ENCODE assay signal across 8 mouse cellular contexts in genomic region chr12:108274661-108275507, GRCm38 (mm10). TPM values are rescaled to one million over a fixed set of nuclear protein-coding genes. Genes with fewer than 3 reads are reported as not detected.
A peak's percentile ranks its signal among the peaks of the same experiment; 100 is the strongest.
DNase-seq lines count a peak whose midpoint lies in the region; ATAC-seq and TF ChIP-seq lines count a peak whose summit lies in the region.

Gene Ccdc85c, minus strand, starts transcription at chr12:108275425.

- under 1% methylated on average over 117 of the region's 120 CpGs for WGBS in lung, adult 2 months
- under 1% methylated on average over 118 of the region's 120 CpGs for WGBS in forebrain, embryonic 10.5 days
- WGBS in macrophage (ENCODE audit: missing documents) = 2% methylated on average over 89 of the region's 120 CpGs
- under 1% methylated on average over 113 of the region's 120 CpGs for WGBS in stomach, embryonic 15.5 days

- peaks cover 16% of the 10 kb centered on the region for H3K4me1 ChIP-seq in lung, adult 2 months (ENCODE audit: control insufficient read depth, insufficient read depth, low read length)
- peaks cover 94% of the 10 kb centered on the region for H3K4me1 ChIP-seq in forebrain, embryonic 10.5 days
- H3K4me1 ChIP-seq in stomach, embryonic 15.5 days = peaks cover 64% of the 10 kb centered on the region

- DNase-seq in lung, adult 2 months = peak; percentile 57
- no peak for DNase-seq in lung, postnatal 25 days (ENCODE audit: low spot score)
- DNase-seq in adrenal gland, postnatal 4 days (ENCODE audit: low spot score in 2 of 2) = no peak
- DNase-seq in forebrain, embryonic 10.5 days (ENCODE audit: extremely low spot score, low spot score) = peak; percentile 66
- DNase-seq in heart, postnatal 10 days = peak; percentile 65
- DNase-seq in left cerebral cortex, adult 2 months (ENCODE audit: extremely low spot score in 1 of 2, low spot score in 2 of 2) = peak; percentile 46 to 48

- peaks cover 16% of the 10 kb centered on the region for H3K27me3 ChIP-seq in forebrain, embryonic 10.5 days (ENCODE audit: poor library complexity, severe bottlenecking)
- no peaks in the 10 kb centered on the region for H3K27me3 ChIP-seq in stomach, embryonic 15.5 days (replicated peaks)

- ATAC-seq in stomach, embryonic 15.5 days (ENCODE audit: insufficient read depth, low FRiP score, low read depth) = no peak

- H3K9me3 ChIP-seq in forebrain, embryonic 10.5 days = no peaks in the 10 kb centered on the region
- H3K9me3 ChIP-seq in stomach, embryonic 15.5 days = no peaks in the 10 kb centered on the region

- H3K4me3 ChIP-seq in lung, adult 2 months (replicated peaks; ENCODE audit: extremely low read depth, low read depth, low read length) = peak within 1 kb of the TSS; percentile 79
- H3K4me3 ChIP-seq in forebrain, embryonic 10.5 days = peak within 1 kb of the TSS; percentile 88
- peak within 1 kb of the TSS; percentile 75 for H3K4me3 ChIP-seq in left cerebral cortex, adult 2 months
- H3K4me3 ChIP-seq in macrophage (ENCODE audit: inconsistent target) = peak within 1 kb of the TSS; percentile 15
- H3K4me3 ChIP-seq in stomach, embryonic 15.5 days (replicated peaks) = peak within 1 kb of the TSS; percentile 61

- peak within 1 kb of the TSS; percentile 95 for H3K27ac ChIP-seq in forebrain, embryonic 10.5 days
- H3K27ac ChIP-seq in left cerebral cortex, adult 2 months = peak within 1 kb of the TSS; percentile 84
- no peak within 1 kb of the TSS for H3K27ac ChIP-seq in macrophage
- peak within 1 kb of the TSS; percentile 77 for H3K27ac ChIP-seq in stomach, embryonic 15.5 days

- no peaks in the 10 kb centered on the region for H3K79me2 ChIP-seq in macrophage (ENCODE audit: inconsistent target)

- H3K9ac ChIP-seq in stomach, embryonic 15.5 days = peak within 1 kb of the TSS; percentile 62

- TF ChIP-seq CTCF in lung, adult 2 months (IDR thresholded peaks at IDR 0.05; ENCODE audit: insufficient read depth, low read length) = no peak
- no peak for TF ChIP-seq CTCF in left cerebral cortex, adult 2 months (IDR thresholded peaks at IDR 0.05)

- intact Hi-C loops in heart, postnatal 10 days (cut with DNase I) = loop anchor here (2.0 kb wide), 1 partner anchor 38 kb away; no protein-coding TSS in a partner anchor
- intact Hi-C loops in left cerebral cortex, adult 2 months (cut with DNase I) = loop anchor here (1.0 to 5.0 kb wide), 2 partner anchors 34 to 68 kb away; no protein-coding TSS in a partner anchor

- peaks cover 20% of the 10 kb centered on the region for H3K36me3 ChIP-seq in forebrain, embryonic 10.5 days (replicated peaks)
- no peaks in the 10 kb centered on the region for H3K36me3 ChIP-seq in macrophage (ENCODE audit: inconsistent target)
- no peaks in the 10 kb centered on the region for H3K36me3 ChIP-seq in stomach, embryonic 15.5 days

- peak within 1 kb of the TSS; percentile 92 for H3K4me2 ChIP-seq in stomach, embryonic 15.5 days

- TF ChIP-seq POLR2A in lung, adult 2 months (IDR thresholded peaks at IDR 0.05; ENCODE audit: borderline replicate concordance, extremely low read depth, low read depth, low read length) = 0 out of 2 replicates have a peak, but pooled peaks have one; percentile 26

RNA-seq across cellular contexts. Expression of gene Ccdc85c, which starts in this region (rescaled TPM):
- polyA plus RNA-seq in lung, adult 2 months (2012; rRNA removed) = 22.2 and 22.5 TPM in 2 replicates
- total RNA-seq in adrenal gland, postnatal 4 days (2021) = 10 to 100 TPM; 29.6 to 29.9 TPM
- polyA plus RNA-seq in forebrain, embryonic 10.5 days (2016; fragmentation: Nextera tagmentation; extraction: Ambion mirVana) = 13.5 and 14.6 TPM in 2 replicates
- 10 to 100 TPM; 32.8 to 34.4 TPM for total RNA-seq in heart, postnatal 10 days (2021)
- 10 to 100 TPM; 73.7 to 79.3 TPM for total RNA-seq in left cerebral cortex, adult 2 months (2021)
- under 1 TPM in 5 of 26 experiments, not detected in 21; 0.16 to 0.45 (median 0.28) TPM for total RNA-seq in macrophage (2018; cell fraction: chromatin; rRNA removed)
- under 1 TPM in 23 of 26 experiments, not detected in 3; 0.03 to 0.19 (median 0.07) TPM for total RNA-seq in macrophage (2018; cell fraction: cytosol; rRNA removed)
- under 1 TPM in 3 of 26 experiments, not detected in 23; 0.10 to 0.20 (median 0.17) TPM for total RNA-seq in macrophage (2018; cell fraction: nucleus; rRNA removed)
- polyA plus RNA-seq in macrophage (2018) = 0.05 to 0.14 TPM (median 0.06 TPM) in 3 replicates
- polyA plus RNA-seq in stomach, embryonic 15.5 days (2015; fragmentation: Nextera tagmentation; extraction: Ambion mirVana) = 7.3 and 7.9 TPM in 2 replicates

Comparison
In these comparisons a context has a peak if more than half of its experiments do, and no peak if none do; other contexts are left out.
1. DNase-seq: peak in lung, adult 2 months (single experiment), forebrain, embryonic 10.5 days (single experiment), heart, postnatal 10 days (2 of 2) and left cerebral cortex, adult 2 months (2 of 2); none in lung, postnatal 25 days (single experiment) and adrenal gland, postnatal 4 days (0 of 2).
2. H3K4me3 ChIP-seq: peak in every context shown above with its lines; median percentile 88 in forebrain, embryonic 10.5 days; 79 in lung, adult 2 months; 75 in left cerebral cortex, adult 2 months; 61 in stomach, embryonic 15.5 days; 15 in macrophage.